10 mouse cellular contexts compared by ENCODE assay signal in genomic region chr10:28492870-28493269, GRCm38 (mm10).
DNase-seq lines count a peak whose midpoint lies in the region; ATAC-seq lines count a peak whose summit lies in the region.
"Had no signal": no experiment of that assay in that cellular context is flagged by ENCODE, and none has a peak within 500 bp of the region (broad histone marks: within the 10 kb centered on the region; RNA-seq: fewer than 3 reads in every experiment).

No protein-coding gene starts in this region.

- H3K9ac ChIP-seq in hindbrain, embryonic 12.5 days, result no peak overlapping the region
- H3K9ac ChIP-seq in midbrain, embryonic 15.5 days, result peak overlapping the region; percentile 20; the same call in 1 of the 2 replicates

- H3K9me3 ChIP-seq in hindbrain, embryonic 12.5 days (replicated peaks), result no peaks in the 10 kb centered on the region
- no peaks in the 10 kb centered on the region for H3K9me3 ChIP-seq in midbrain, embryonic 15.5 days

- H3K27me3 ChIP-seq in hindbrain, embryonic 12.5 days, result no peaks in the 10 kb centered on the region
- H3K27me3 ChIP-seq in midbrain, embryonic 15.5 days (replicated peaks), result no peaks in the 10 kb centered on the region

- H3K36me3 ChIP-seq in hindbrain, embryonic 12.5 days, result no peaks in the 10 kb centered on the region
- H3K36me3 ChIP-seq in midbrain, embryonic 15.5 days (replicated peaks), result no peaks in the 10 kb centered on the region

- 25% methylated on average over 14 of the region's 14 CpGs for WGBS in hindbrain, embryonic 12.5 days
- WGBS in midbrain, embryonic 15.5 days, result 7% methylated on average over 14 of the region's 14 CpGs

- no peak overlapping the region for H3K4me3 ChIP-seq in hindbrain, embryonic 12.5 days
- peak overlapping the region; percentile 18 for H3K4me3 ChIP-seq in midbrain, embryonic 15.5 days

- ATAC-seq in hindbrain, embryonic 12.5 days (ENCODE audit: low FRiP score), result peak; percentile 41
- peak; percentile 51 for ATAC-seq in midbrain, embryonic 15.5 days (replicated peaks)

- peak overlapping the region; percentile 44 for H3K4me2 ChIP-seq in hindbrain, embryonic 12.5 days (replicated peaks)
- H3K4me2 ChIP-seq in midbrain, embryonic 15.5 days, result peak overlapping the region; percentile 47

- H3K4me1 ChIP-seq in hindbrain, embryonic 12.5 days, result peaks cover 12% of the 10 kb centered on the region
- peaks cover 15% of the 10 kb centered on the region for H3K4me1 ChIP-seq in midbrain, embryonic 15.5 days

- peak overlapping the region; percentile 19 for H3K27ac ChIP-seq in hindbrain, embryonic 12.5 days
- H3K27ac ChIP-seq in midbrain, embryonic 15.5 days, result peak overlapping the region; percentile 65

- DNase-seq in lung, adult 18-20 months, result peak; percentile 24 to 42
- DNase-seq in lung, postnatal 25 days (ENCODE audit: low spot score), result no peak
- DNase-seq in embryo, embryonic 10.5 days (ENCODE audit: low spot score), result peak; percentile 7
- no peak for DNase-seq in urinary bladder, adult 18-20 months (ENCODE audit: low spot score in 2 of 2)
- DNase-seq in frontal cortex, postnatal 25 days (ENCODE audit: low spot score in 2 of 2), result no peak
- DNase-seq: adrenal gland, postnatal 25 days; gastrocnemius, postnatal 14 days; thymus, postnatal 4 days had no signal

Comparison
In these comparisons a context has a peak if more than half of its experiments do, and no peak if none do; other contexts are left out.
1. DNase-seq: peak in lung, adult 18-20 months (2 of 2) and embryo, embryonic 10.5 days (single experiment); none in lung, postnatal 25 days (single experiment), urinary bladder, adult 18-20 months (0 of 2) and frontal cortex, postnatal 25 days (0 of 2).